Mouse (Mus musculus): ENCODE results near the gene Mtap. TPM values are rescaled to one million over a fixed set of nuclear protein-coding genes. Genes with fewer than 3 reads are reported as not detected.

Mtap gene
- polyA plus RNA-seq, 1 experiment from 2014 or later, result 82.3 TPM

DNA sequence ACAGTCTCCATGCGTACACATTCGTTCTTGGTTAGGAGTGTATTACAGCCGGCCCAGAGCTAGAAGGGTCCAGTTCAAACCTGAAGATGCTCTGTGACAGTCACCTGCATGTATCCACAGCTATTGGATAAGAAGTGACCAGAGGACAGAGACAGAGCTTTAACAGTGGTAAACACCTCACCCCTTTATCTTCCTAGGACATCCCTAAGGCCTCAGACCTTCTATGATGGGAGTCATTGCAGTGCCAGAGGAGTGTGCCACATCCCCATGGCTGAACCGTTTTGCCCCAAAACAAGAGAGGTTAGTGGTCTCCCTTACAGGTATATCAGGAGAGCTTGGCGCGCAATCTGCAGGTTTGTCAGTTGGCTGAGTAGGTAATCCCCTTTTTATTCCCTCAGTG lies 34.0 kb downstream of the Mtap start:
- 95% methylated on average over 6 of the region's 6 CpGs for WGBS
- ATAC-seq (ENCODE audit: insufficient read depth, low FRiP score, low TSS enrichment) (no peak), DNase-seq (ENCODE audit: low spot score) (no peak)
- peaks cover 11% of the 10 kb centered on the region for H3K36me3 ChIP-seq (ENCODE audit: control insufficient read depth, insufficient read depth, low read length)
- H3K4me1 ChIP-seq (ENCODE audit: control insufficient read depth, insufficient read depth, low read length), result no peaks in the 10 kb centered on the region
- H3K4me2 ChIP-seq (ENCODE audit: low read depth), result no peak overlapping the region
- no peak overlapping the region for H3K27ac ChIP-seq (ENCODE audit: low read depth, low read length)
- H3K9ac ChIP-seq (ENCODE audit: low read length), result no peak overlapping the region
- no peak overlapping the region for H3K4me3 ChIP-seq (ENCODE audit: low read depth, low read length)
- no peaks in the 10 kb centered on the region for H3K27me3 ChIP-seq (ENCODE audit: control insufficient read depth, insufficient read depth, low read length)
- no peaks in the 10 kb centered on the region for H3K9me3 ChIP-seq (ENCODE audit: control insufficient read depth, low read length)

DNA sequence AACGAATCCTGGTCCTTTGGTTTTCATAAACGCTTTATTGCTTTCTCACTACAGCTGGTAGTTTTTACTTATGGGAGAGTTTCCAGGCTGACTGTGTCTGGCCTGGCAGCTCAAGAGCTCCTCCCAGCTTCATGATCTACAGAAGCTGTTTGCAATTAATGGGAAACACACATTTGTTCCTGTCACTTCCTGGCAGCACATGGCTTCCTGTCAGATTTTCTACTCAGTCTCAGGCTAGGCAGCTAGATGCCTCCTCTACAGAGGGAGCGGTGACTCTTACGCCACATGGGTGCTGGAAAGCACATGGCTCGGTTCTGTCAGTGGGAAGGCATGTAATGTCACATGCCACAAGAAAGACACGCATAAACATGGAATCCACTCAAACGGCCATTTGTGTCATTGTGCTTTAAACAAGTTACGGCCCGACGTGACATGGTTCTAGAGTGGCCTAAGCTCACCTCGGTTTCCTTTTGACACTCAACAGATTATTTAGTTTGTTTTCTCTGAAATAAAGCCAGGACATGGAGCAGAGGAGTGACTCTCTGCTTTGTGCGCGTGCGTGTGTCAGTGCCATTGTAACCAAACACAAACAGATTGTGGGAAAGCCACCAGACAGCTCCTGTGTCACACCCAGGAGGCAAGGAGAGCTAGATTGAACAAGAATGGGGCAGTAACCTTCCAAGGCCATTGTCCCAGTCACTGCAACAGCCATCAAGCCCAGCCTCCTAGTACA lies 36.1 kb downstream of the Mtap start:
- no peaks in the 10 kb centered on the region for H3K27me3 ChIP-seq (ENCODE audit: control insufficient read depth, insufficient read depth, low read length)
- WGBS, result 96% methylated on average over 14 of the region's 14 CpGs
- H3K4me1 ChIP-seq (ENCODE audit: control insufficient read depth, insufficient read depth, low read length), result no peaks in the 10 kb centered on the region
- peaks cover 11% of the 10 kb centered on the region for H3K36me3 ChIP-seq (ENCODE audit: control insufficient read depth, insufficient read depth, low read length)
- H3K27ac ChIP-seq (ENCODE audit: low read depth, low read length), result no peak overlapping the region
- H3K4me3 ChIP-seq (ENCODE audit: low read depth, low read length), result no peak overlapping the region
- H3K9me3 ChIP-seq (ENCODE audit: control insufficient read depth, low read length), result no peaks in the 10 kb centered on the region
- ATAC-seq (ENCODE audit: insufficient read depth, low FRiP score, low TSS enrichment), result no peak
- H3K9ac ChIP-seq (ENCODE audit: low read length), result no peak overlapping the region
- H3K4me2 ChIP-seq (ENCODE audit: low read depth), result no peak overlapping the region
- DNase-seq (ENCODE audit: low spot score), result no peak

DNA sequence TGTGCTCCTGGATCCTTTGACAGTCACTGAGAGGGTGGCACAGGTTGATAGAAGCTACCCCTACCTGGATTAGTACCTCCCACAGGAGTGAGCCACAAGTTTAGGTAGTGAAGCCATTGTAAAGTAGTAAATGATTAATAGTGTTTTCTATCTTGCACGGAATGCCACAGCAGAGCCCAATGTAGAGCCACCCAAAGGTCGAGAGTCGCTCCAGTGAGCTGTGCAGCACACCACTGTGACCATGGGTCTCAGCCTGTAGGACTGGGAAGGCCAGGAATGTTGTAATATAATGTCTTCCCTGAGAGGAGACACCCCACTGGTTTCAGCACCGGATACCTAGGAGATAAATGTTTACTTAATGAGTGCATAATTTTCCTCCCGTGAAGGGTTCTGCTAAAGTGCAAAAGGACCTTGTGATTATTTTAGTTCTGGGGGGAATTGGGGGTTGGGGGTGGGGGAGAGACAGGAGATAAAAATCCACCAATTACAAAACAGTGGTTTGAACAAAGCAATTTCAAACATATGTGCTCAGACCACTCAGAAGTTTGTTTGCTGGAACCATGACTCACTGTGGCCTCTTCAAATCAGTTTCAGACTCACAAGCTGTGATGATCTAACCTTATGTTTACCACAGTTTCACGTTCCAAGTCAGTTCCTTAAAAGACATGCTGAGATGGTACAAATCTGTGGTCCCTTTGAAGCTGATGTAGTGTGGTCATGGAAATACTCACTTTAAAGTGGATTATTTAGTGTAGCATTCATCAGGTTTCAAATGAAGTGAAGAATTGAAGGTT lies 40.8 kb downstream of the Mtap start:
- DNase-seq (ENCODE audit: low spot score) (no peak), ATAC-seq (ENCODE audit: insufficient read depth, low FRiP score, low TSS enrichment) (no peak)
- H3K4me2 ChIP-seq (ENCODE audit: low read depth), result no peak overlapping the region
- no peak overlapping the region for H3K4me3 ChIP-seq (ENCODE audit: low read depth, low read length)
- H3K4me1 ChIP-seq (ENCODE audit: control insufficient read depth, insufficient read depth, low read length), result no peaks in the 10 kb centered on the region
- H3K9ac ChIP-seq (ENCODE audit: low read length), result no peak overlapping the region
- no peak overlapping the region for H3K27ac ChIP-seq (ENCODE audit: low read depth, low read length)
- no peaks in the 10 kb centered on the region for H3K9me3 ChIP-seq (ENCODE audit: control insufficient read depth, low read length)
- H3K27me3 ChIP-seq (ENCODE audit: control insufficient read depth, insufficient read depth, low read length), result no peaks in the 10 kb centered on the region
- peaks cover 10% of the 10 kb centered on the region for H3K36me3 ChIP-seq (ENCODE audit: control insufficient read depth, insufficient read depth, low read length)
- 69% methylated on average over 6 of the region's 6 CpGs for WGBS

DNA sequence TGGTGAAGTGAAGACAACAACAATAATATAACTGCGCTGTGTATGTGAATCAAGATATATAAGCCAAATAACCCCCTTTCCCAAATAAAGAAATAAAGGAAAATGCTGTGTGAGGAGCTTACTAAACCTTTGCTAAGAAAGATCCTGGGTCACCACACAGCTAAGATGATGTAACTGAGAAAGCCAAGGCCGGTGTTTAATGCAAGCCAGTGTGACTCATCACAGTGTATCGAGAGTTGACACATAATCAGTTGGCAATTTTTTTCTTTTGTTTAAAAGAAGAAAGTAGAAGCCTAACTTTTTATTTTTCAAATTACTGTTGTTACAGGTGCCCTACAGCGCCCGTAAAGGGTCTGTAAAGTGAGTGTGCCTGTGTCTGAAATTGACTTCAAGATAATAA lies 43.2 kb downstream of the Mtap start:
- no peak overlapping the region for H3K27ac ChIP-seq (ENCODE audit: low read depth, low read length)
- no peaks in the 10 kb centered on the region for H3K4me1 ChIP-seq (ENCODE audit: control insufficient read depth, insufficient read depth, low read length)
- ATAC-seq (ENCODE audit: insufficient read depth, low FRiP score, low TSS enrichment) (no peak), DNase-seq (ENCODE audit: low spot score) (no peak)
- no peaks in the 10 kb centered on the region for H3K9me3 ChIP-seq (ENCODE audit: control insufficient read depth, low read length)
- no peak overlapping the region for H3K4me2 ChIP-seq (ENCODE audit: low read depth)
- H3K36me3 ChIP-seq (ENCODE audit: control insufficient read depth, insufficient read depth, low read length), result peaks cover 4% of the 10 kb centered on the region
- no peak overlapping the region for H3K4me3 ChIP-seq (ENCODE audit: low read depth, low read length)
- WGBS, result 96% methylated on average over 5 of the region's 5 CpGs
- H3K27me3 ChIP-seq (ENCODE audit: control insufficient read depth, insufficient read depth, low read length), result no peaks in the 10 kb centered on the region
- no peak overlapping the region for H3K9ac ChIP-seq (ENCODE audit: low read length)

DNA sequence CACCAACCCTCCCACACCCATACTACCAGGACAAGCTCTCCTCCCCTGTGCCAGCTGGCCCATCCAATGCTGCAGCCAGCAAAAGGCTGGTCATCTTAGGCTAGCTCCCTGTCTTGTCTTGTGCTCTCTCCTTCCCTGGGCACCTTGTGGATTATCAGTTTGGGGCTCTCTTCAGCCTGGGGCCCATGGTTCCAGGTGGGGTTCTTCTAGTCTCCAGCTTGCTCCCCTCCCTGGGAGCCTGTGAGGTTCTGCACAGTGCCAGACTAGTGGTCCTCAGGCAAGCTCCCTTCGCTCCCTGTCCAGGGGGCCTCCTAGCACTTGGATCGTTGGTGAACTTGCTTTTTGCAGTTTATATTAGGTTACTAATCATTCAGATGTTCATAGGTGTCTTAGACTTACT lies 44.7 kb downstream of the Mtap start:
- DNase-seq (ENCODE audit: low spot score) (no peak), ATAC-seq (ENCODE audit: insufficient read depth, low FRiP score, low TSS enrichment) (no peak)
- Histone ChIP-seq H3K9ac (ENCODE audit: low read length) (no peak overlapping the region), H3K36me3 (ENCODE audit: control insufficient read depth, insufficient read depth, low read length) (peaks cover 4% of the 10 kb centered on the region), H3K27ac (ENCODE audit: low read depth, low read length) (no peak overlapping the region), H3K4me3 (ENCODE audit: low read depth, low read length) (no peak overlapping the region), H3K4me2 (ENCODE audit: low read depth) (no peak overlapping the region), H3K27me3 (ENCODE audit: control insufficient read depth, insufficient read depth, low read length) (no peaks in the 10 kb centered on the region), H3K4me1 (ENCODE audit: control insufficient read depth, insufficient read depth, low read length) (no peaks in the 10 kb centered on the region), H3K9me3 (ENCODE audit: control insufficient read depth, low read length) (no peaks in the 10 kb centered on the region)
- 89% methylated on average over 2 of the region's 2 CpGs for WGBS

DNA sequence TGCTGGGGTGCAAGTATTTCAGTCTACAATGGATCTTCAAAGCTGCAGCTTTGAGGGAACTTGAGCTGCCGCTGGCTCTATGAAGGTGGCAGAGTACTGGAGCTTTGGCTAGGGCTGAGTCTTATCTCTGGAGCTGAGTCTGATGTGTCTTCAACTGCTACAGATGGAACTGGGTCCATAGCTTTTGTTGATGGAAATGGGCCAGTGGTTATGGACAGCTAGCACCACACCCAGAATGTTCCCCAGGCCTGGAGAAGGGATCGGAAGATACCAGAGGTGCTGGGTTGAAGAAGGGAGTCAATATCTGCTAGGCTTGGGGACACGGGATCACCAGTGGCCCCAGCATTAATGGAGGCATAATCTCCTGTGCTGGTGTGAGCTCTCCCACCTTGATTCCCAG lies 45.6 kb downstream of the Mtap start:
- Histone ChIP-seq H3K4me1 (ENCODE audit: control insufficient read depth, insufficient read depth, low read length) (no peaks in the 10 kb centered on the region), H3K27ac (ENCODE audit: low read depth, low read length) (no peak overlapping the region), H3K9ac (ENCODE audit: low read length) (no peak overlapping the region), H3K36me3 (ENCODE audit: control insufficient read depth, insufficient read depth, low read length) (peaks cover 4% of the 10 kb centered on the region; the same call in 1 of the 2 replicates), H3K9me3 (ENCODE audit: control insufficient read depth, low read length) (no peaks in the 10 kb centered on the region), H3K4me2 (ENCODE audit: low read depth) (no peak overlapping the region), H3K4me3 (ENCODE audit: low read depth, low read length) (no peak overlapping the region), H3K27me3 (ENCODE audit: control insufficient read depth, insufficient read depth, low read length) (no peaks in the 10 kb centered on the region)
- ATAC-seq (ENCODE audit: insufficient read depth, low FRiP score, low TSS enrichment) (no peak), DNase-seq (ENCODE audit: low spot score) (no peak)
- 92% methylated on average over 3 of the region's 3 CpGs for WGBS

DNA sequence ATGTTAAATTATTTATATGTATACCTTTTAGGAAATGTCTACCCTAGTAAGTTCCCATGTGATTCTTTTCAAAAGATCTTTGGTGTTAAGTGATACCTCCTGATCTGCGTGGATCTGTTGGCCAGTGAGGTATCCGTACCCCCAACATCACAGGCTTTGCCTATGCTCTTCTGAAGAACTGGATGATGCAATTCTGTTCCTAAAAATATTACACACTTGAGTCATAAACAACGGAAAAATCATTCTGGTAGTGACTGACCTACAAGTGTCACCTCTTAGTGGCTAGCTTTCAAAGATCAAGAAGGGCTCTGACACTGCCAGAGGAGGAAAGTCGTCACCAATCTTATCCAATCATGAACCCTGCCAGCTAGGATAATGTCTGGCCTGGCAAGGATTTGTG lies 58.6 kb downstream of the Mtap start:
- WGBS, result 87% methylated on average over 4 of the region's 4 CpGs
- DNase-seq (ENCODE audit: low spot score) (no peak), ATAC-seq (ENCODE audit: insufficient read depth, low FRiP score, low TSS enrichment) (no peak)
- H3K4me3 ChIP-seq (ENCODE audit: low read depth, low read length), result no peak overlapping the region
- H3K36me3 ChIP-seq (ENCODE audit: control insufficient read depth, insufficient read depth, low read length), result no peaks in the 10 kb centered on the region
- no peaks in the 10 kb centered on the region for H3K9me3 ChIP-seq (ENCODE audit: control insufficient read depth, low read length)
- H3K4me2 ChIP-seq (ENCODE audit: low read depth), result no peak overlapping the region
- H3K27me3 ChIP-seq (ENCODE audit: control insufficient read depth, insufficient read depth, low read length), result no peaks in the 10 kb centered on the region
- no peak overlapping the region for H3K9ac ChIP-seq (ENCODE audit: low read length)
- no peak overlapping the region for H3K27ac ChIP-seq (ENCODE audit: low read depth, low read length)
- H3K4me1 ChIP-seq (ENCODE audit: control insufficient read depth, insufficient read depth, low read length), result no peaks in the 10 kb centered on the region

DNA sequence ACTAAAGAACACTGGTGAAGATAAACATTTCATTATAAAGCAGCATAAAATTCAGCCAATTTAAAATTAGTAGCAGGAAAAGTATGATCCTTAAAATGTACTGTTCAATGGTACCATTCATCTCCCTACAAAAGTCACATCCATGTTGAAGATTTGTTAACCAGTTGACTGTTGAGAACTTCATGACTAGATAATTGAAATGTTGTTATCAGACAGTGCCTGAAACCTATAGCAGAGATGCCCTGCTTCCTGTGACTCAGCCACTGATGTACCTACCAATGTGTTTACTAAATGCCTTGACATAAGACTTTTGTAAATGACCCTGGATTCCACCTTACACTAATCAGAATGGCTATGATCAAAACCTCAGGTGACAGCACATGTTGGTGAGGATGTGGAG lies 60.2 kb downstream of the Mtap start:
- H3K9ac ChIP-seq (ENCODE audit: low read length), result no peak overlapping the region
- H3K4me2 ChIP-seq (ENCODE audit: low read depth), result no peak overlapping the region
- DNase-seq (ENCODE audit: low spot score), result no peak
- no peaks in the 10 kb centered on the region for H3K4me1 ChIP-seq (ENCODE audit: control insufficient read depth, insufficient read depth, low read length)
- no peak overlapping the region for H3K4me3 ChIP-seq (ENCODE audit: low read depth, low read length)
- H3K9me3 ChIP-seq (ENCODE audit: control insufficient read depth, low read length), result no peaks in the 10 kb centered on the region
- no peak overlapping the region for H3K27ac ChIP-seq (ENCODE audit: low read depth, low read length)
- no peaks in the 10 kb centered on the region for H3K36me3 ChIP-seq (ENCODE audit: control insufficient read depth, insufficient read depth, low read length)
- H3K27me3 ChIP-seq (ENCODE audit: control insufficient read depth, insufficient read depth, low read length), result no peaks in the 10 kb centered on the region
- ATAC-seq (ENCODE audit: insufficient read depth, low FRiP score, low TSS enrichment), result no peak

DNA sequence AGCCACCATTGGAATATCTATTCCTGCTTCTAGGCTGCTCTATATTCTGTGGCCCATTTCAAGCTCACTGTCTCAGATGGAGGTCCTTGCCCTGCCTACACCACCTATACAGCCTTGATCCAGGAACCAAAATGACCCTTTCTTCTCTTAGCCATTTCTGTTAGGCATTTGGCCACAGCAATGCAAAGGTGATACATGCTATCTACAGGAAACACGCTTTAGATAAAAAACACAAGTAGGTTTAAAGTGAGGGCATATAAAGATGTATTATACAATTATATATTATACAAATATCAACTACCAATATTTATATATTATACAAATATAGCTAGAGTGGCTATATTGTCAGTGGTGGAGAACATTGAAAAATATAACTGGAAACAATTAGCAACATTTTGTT lies 63.9 kb downstream of the Mtap start:
- H3K27me3 ChIP-seq (ENCODE audit: control insufficient read depth, insufficient read depth, low read length), result no peaks in the 10 kb centered on the region
- ATAC-seq (ENCODE audit: insufficient read depth, low FRiP score, low TSS enrichment) (no peak), DNase-seq (ENCODE audit: low spot score) (no peak)
- no peak overlapping the region for H3K4me2 ChIP-seq (ENCODE audit: low read depth)
- 93% methylated on average over 1 of the region's 1 CpGs for WGBS
- no peaks in the 10 kb centered on the region for H3K36me3 ChIP-seq (ENCODE audit: control insufficient read depth, insufficient read depth, low read length)
- H3K9ac ChIP-seq (ENCODE audit: low read length), result no peak overlapping the region
- no peaks in the 10 kb centered on the region for H3K4me1 ChIP-seq (ENCODE audit: control insufficient read depth, insufficient read depth, low read length)
- H3K4me3 ChIP-seq (ENCODE audit: low read depth, low read length), result no peak overlapping the region
- H3K27ac ChIP-seq (ENCODE audit: low read depth, low read length), result no peak overlapping the region
- no peaks in the 10 kb centered on the region for H3K9me3 ChIP-seq (ENCODE audit: control insufficient read depth, low read length)

All from neural tube, embryonic 11.5 days (tissue).